Mouse (Mus musculus) liver, adult 10 weeks (tissue): ENCODE data around the gene Slc6a20b. TPM values are rescaled to one million over a fixed set of nuclear protein-coding genes. Genes with fewer than 3 reads are reported as not detected.

Experiments
- polyA plus RNA-seq: library from polyadenylated mRNA; stranded (reverse); fragments of 350-450 nt; fragmentation: Illumina TruSeq; extraction: RNeasy Lipid Tissue Mini Kit (QIAGEN cat#74804); gene quantifications from one replicate; pipeline ENCODE4 v1.2.3, GENCODE M21; 2014; ENCODE audit warnings: low read depth, low replicate concordance

The Slc6a20b gene
- polyA plus RNA-seq: not detected

GRCm38 (mm10) chr9:123632281-123632680 is at the start of gene Slc6a20b:
Slc6a20b (minus strand) TSS chr9:123632565.

GRCm38 (mm10) chr9:123678327-123679105 is 46.2 kb upstream of the Slc6a20b start, which contains the start of the genes Ccr9 and Slc6a20a:
Ccr9 (plus strand) TSS chr9:123678439.
Slc6a20a (minus strand) TSS chr9:123678885.

Other genes with a start within 250 kb of the Slc6a20b start
- 8.8 TPM for gene Limd1, start 153.9 kb downstream of the Slc6a20b start, polyA plus RNA-seq
- 121 TPM for gene Sacm1l, start 102.8 kb downstream of the Slc6a20b start, polyA plus RNA-seq
- 0.48 TPM for gene Ccr9, start 45.9 kb upstream of the Slc6a20b start, polyA plus RNA-seq
- gene Slc6a20a, start 46.3 kb upstream of the Slc6a20b start, polyA plus RNA-seq: 0.16 TPM
- gene Lztfl1, start 85.1 kb upstream of the Slc6a20b start, polyA plus RNA-seq: 33.2 TPM
- 2.1 TPM for gene Cxcr6, start 173.9 kb upstream of the Slc6a20b start, polyA plus RNA-seq
- gene Fyco1, start 219.3 kb upstream of the Slc6a20b start, polyA plus RNA-seq: 17.6 TPM
- gene Xcr1, start 229.5 kb upstream of the Slc6a20b start, polyA plus RNA-seq: 0.48 TPM